Mouse (Mus musculus) brain, embryonic 14.5 days (tissue): ENCODE measurements around the gene Slmap.

Source experiments
- CTCF ChIP-seq: fragments of 200-500 bp; IDR thresholded peaks from 2 replicates; pipeline ENCODE4 v1.5.1; 2012; ENCODE audit warnings: inconsistent platforms, mild to moderate bottlenecking, moderate library complexity, borderline replicate concordance; ENCODE audit not compliant: insufficient read depth, insufficient read length; ENCODE audit errors: extremely low read depth
- POLR2A ChIP-seq: fragments of 200-500 bp; IDR thresholded peaks from 2 replicates; pipeline ENCODE4 v1.6.1; 2012; ENCODE audit warnings: mild to moderate bottlenecking, inconsistent platforms, borderline replicate concordance; ENCODE audit not compliant: poor library complexity, insufficient read depth, insufficient read length, severe bottlenecking; ENCODE audit errors: extremely low read depth

GRCm38 (mm10) chr14:26447223-26447622, 87.5 kb downstream of the Slmap start:
- TF ChIP-seq POLR2A = no peak
- no peak for TF ChIP-seq CTCF
